Mouse (Mus musculus) bone marrow, adult 2 months (tissue): ENCODE data around the gene Ypel1.

Experiments
- CTCF ChIP-seq: fragments of 200-500 bp; IDR thresholded peaks from 2 replicates; pipeline ENCODE4 v1.5.1; 2011; ENCODE audit warnings: low read length, control low read depth; ENCODE audit not compliant: control insufficient read depth, insufficient read depth
- POLR2A ChIP-seq: fragments of 200-500 bp; IDR thresholded peaks from 2 replicates; pipeline ENCODE4 v1.6.1; 2011; ENCODE audit warnings: low read depth, mild to moderate bottlenecking, control low read depth, low read length, borderline replicate concordance; ENCODE audit not compliant: control insufficient read depth

DNA sequence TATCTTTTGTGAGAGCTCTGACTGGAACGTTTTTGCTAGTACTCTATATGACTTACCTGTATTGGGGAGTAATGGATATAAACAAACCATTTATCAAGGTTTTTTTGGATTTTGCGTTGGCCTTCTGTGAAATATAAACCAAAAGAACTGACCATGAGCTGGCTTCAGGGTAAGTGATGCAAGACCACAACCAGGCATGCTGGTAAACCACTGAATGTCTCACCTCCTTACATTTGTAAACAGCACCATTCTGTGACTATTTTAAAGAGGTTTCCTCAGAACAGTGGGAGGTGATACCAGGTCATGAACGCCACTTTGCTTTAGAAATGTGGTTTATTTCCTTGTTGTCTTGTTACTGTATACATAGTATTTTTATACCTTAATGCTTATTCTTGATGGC is 16.7 kb downstream of the Ypel1 start:
- no peak for TF ChIP-seq POLR2A
- TF ChIP-seq CTCF, result no peak
